Mouse (Mus musculus): ENCODE results near the gene Hist3h2ba. TPM values are rescaled to one million over a fixed set of nuclear protein-coding genes. Genes with fewer than 3 reads are reported as not detected.

Hist3h2ba gene
- total RNA-seq (2023): 20.4 to 26.0 TPM (median 20.9 TPM) in 4 replicates

GRCm38 (mm10) chr11:58948542-58949479 lies at the start of gene Hist3h2ba:
Gene Hist3h2ba (plus strand): TSS chr11:58948920.

GRCm38 (mm10) chr11:58903511-58904409 lies 45.0 kb upstream of the Hist3h2ba start, which contains the start of gene Zfp39:
Gene Zfp39 (minus strand): TSS chr11:58904225.

GRCm38 (mm10) chr11:58917745-58918366 lies 30.9 kb upstream of the Hist3h2ba start, which contains the start of gene Btnl10:
Gene Btnl10 (plus strand): TSS chr11:58917908.

GRCm38 (mm10) chr11:58938322-58939087 lies 10.2 kb upstream of the Hist3h2ba start, which contains the start of gene Rnf187:
Gene Rnf187 (minus strand): TSS chr11:58938916.

GRCm38 (mm10) chr11:58954420-58955142 lies 5.9 kb downstream of the Hist3h2ba start, which contains the start of the genes Hist3h2a and Trim17:
Gene Hist3h2a (plus strand): TSS chr11:58954685.
Gene Trim17 (plus strand): TSS chr11:58954685.

GRCm38 (mm10) chr11:58978027-58978705 lies 29.4 kb downstream of the Hist3h2ba start, which contains the start of gene Trim11:
Gene Trim11 (plus strand): TSS chr11:58978093.

Other genes with a start within 250 kb of the Hist3h2ba start
- not detected in 4 replicates for gene Olfr319, start 249.8 kb upstream of the Hist3h2ba start, total RNA-seq (2023)
- 0.41 to 1.1 TPM (median 0.60 TPM) in 4 replicates for gene Olfr318, start 224.9 kb upstream of the Hist3h2ba start, total RNA-seq (2023)
- gene Olfr317, start 209.7 kb upstream of the Hist3h2ba start, total RNA-seq (2023): not detected in 4 replicates
- not detected in 4 replicates for gene Olfr316, start 196.2 kb upstream of the Hist3h2ba start, total RNA-seq (2023)
- not detected in 4 replicates for gene Olfr315, start 175.7 kb upstream of the Hist3h2ba start, total RNA-seq (2023)
- 0.20 TPM in 1 of 4 replicates, not detected in the others for gene Olfr314, start 166.0 kb upstream of the Hist3h2ba start, total RNA-seq (2023)
- not detected in 4 replicates for gene Fam183b, start 147.0 kb upstream of the Hist3h2ba start, total RNA-seq (2023)
- not detected in 4 replicates for gene Olfr313, start 133.9 kb upstream of the Hist3h2ba start, total RNA-seq (2023)
- not detected in 4 replicates for gene Olfr312, start 119.7 kb upstream of the Hist3h2ba start, total RNA-seq (2023)
- not detected in 4 replicates for gene Olfr311, start 109.7 kb upstream of the Hist3h2ba start, total RNA-seq (2023)
- gene Gm12258, start 101.8 kb upstream of the Hist3h2ba start, total RNA-seq (2023): 4.1 to 8.8 TPM (median 5.6 TPM) in 4 replicates
- 10.3 to 12.2 TPM (median 11.0 TPM) in 4 replicates for gene 2810021J22Rik, start 81.7 kb upstream of the Hist3h2ba start, total RNA-seq (2023)
- gene Zfp39, start 44.7 kb upstream of the Hist3h2ba start, total RNA-seq (2023): 9.9 to 13.0 TPM (median 11.6 TPM) in 4 replicates
- gene Btnl10, start 31.0 kb upstream of the Hist3h2ba start, total RNA-seq (2023): not detected in 4 replicates
- gene Rnf187, start 10.0 kb upstream of the Hist3h2ba start, total RNA-seq (2023): 113 to 129 TPM (median 118 TPM) in 4 replicates
- gene Hist3h2a, start 5.8 kb downstream of the Hist3h2ba start, total RNA-seq (2023): 61.7 to 72.8 TPM (median 69.5 TPM) in 4 replicates
- gene Trim17, start 5.8 kb downstream of the Hist3h2ba start, total RNA-seq (2023): 0.16 to 0.39 TPM (median 0.28 TPM) in 4 replicates
- 110 to 128 TPM (median 119 TPM) in 4 replicates for gene Trim11, start 29.2 kb downstream of the Hist3h2ba start, total RNA-seq (2023)
- gene Obscn, start 187.5 kb downstream of the Hist3h2ba start, total RNA-seq (2023): 0.33 to 0.63 TPM (median 0.48 TPM) in 4 replicates
- 35.8 to 46.0 TPM (median 42.1 TPM) in 4 replicates for gene Iba57, start 214.8 kb downstream of the Hist3h2ba start, total RNA-seq (2023)
- 0.25 to 0.43 TPM in 2 of 4 replicates, not detected in the others for gene Gjc2, start 234.3 kb downstream of the Hist3h2ba start, total RNA-seq (2023)
- gene Guk1, start 243.3 kb downstream of the Hist3h2ba start, total RNA-seq (2023): 25.4 to 36.0 TPM (median 28.2 TPM) in 4 replicates